Mouse (Mus musculus): ENCODE results near the gene Gm20920. TPM values are rescaled to one million over a fixed set of nuclear protein-coding genes. Genes with fewer than 3 reads are reported as not detected.
"Not testable (repeated sequence)": the region's sequence is repeated elsewhere in the genome, so short reads cannot be mapped to it uniquely, and the experiment has no call there.

The Gm20920 gene
- total RNA-seq (2017) = not detected in 3 replicates

- not testable (repeated sequence) for ATAC-seq (replicated peaks; ENCODE audit: insufficient number of reproducible peaks, low FRiP score, low TSS enrichment, poor library complexity, severe bottlenecking)
These were observed at the start of gene Gm20920 for GRCm38 (mm10) chrY:51851820-51852219. Gene Gm20920 (plus strand): TSS chrY:51852120.
